Mouse (Mus musculus): ENCODE measurements around the gene Vmn1r207-ps. TPM values are rescaled to one million over a fixed set of nuclear protein-coding genes. Genes with fewer than 3 reads are reported as not detected.
"Not testable (repeated sequence)": the region's sequence is repeated elsewhere in the genome, so short reads cannot be mapped to it uniquely, and the experiment has no call there.

Vmn1r207-ps gene
- polyA plus RNA-seq (2015; fragmentation: Nextera tagmentation; extraction: Ambion mirVana) = not detected in 2 replicates

GRCm38 (mm10) chr13:22729529-22729928, at the start of gene Vmn1r207-ps:
Gene Vmn1r207-ps (minus strand): TSS chr13:22729629.
- H3K9me3 ChIP-seq; H3K4me3 ChIP-seq; H3K4me2 ChIP-seq; H3K27me3 ChIP-seq; H3K4me1 ChIP-seq; ATAC-seq (ENCODE audit: insufficient number of reproducible peaks, low FRiP score, low TSS enrichment, low read depth); H3K27ac ChIP-seq; H3K36me3 ChIP-seq; H3K9ac ChIP-seq: not testable (repeated sequence)

DNA sequence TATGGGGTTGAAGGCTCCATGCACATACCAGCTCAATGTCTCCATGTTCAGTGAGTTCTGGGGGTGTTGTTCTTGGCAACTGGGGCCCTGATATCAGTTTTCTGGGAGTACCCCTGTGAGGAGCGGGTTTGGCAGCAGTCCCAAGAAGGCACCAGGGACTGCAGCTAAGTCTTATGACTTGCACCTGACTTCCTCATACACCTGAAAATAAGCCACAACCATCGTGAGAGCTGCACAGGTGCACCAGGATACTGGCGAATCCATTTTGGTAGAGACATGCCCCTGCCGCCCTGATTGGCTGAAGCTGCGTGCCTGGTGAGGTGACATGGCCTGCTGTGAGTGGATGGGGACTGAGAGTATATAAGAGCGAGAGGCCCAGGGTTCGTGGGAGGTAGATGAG, 47.9 kb upstream of the Vmn1r207-ps start, which contains the start of gene Vmn1r208:
Gene Vmn1r208 (minus strand): TSS at position 101 of the 400 bp plus-strand sequence.
- H3K27ac ChIP-seq; H3K4me1 ChIP-seq; H3K27me3 ChIP-seq; H3K4me3 ChIP-seq; H3K9ac ChIP-seq; H3K36me3 ChIP-seq; H3K9me3 ChIP-seq; ATAC-seq (ENCODE audit: insufficient number of reproducible peaks, low FRiP score, low TSS enrichment, low read depth); H3K4me2 ChIP-seq: not testable (repeated sequence)
- WGBS = no CpG with 5 or more reads among the region's 7 CpGs

GRCm38 (mm10) chr13:22771592-22771991, 42.2 kb upstream of the Vmn1r207-ps start:
- ATAC-seq (ENCODE audit: insufficient number of reproducible peaks, low FRiP score, low TSS enrichment, low read depth); H3K4me1 ChIP-seq; H3K9me3 ChIP-seq; H3K27me3 ChIP-seq; H3K4me3 ChIP-seq; H3K36me3 ChIP-seq; H3K9ac ChIP-seq; H3K27ac ChIP-seq; H3K4me2 ChIP-seq: not testable (repeated sequence)
- WGBS = 85% methylated on average over 2 of the region's 2 CpGs

DNA sequence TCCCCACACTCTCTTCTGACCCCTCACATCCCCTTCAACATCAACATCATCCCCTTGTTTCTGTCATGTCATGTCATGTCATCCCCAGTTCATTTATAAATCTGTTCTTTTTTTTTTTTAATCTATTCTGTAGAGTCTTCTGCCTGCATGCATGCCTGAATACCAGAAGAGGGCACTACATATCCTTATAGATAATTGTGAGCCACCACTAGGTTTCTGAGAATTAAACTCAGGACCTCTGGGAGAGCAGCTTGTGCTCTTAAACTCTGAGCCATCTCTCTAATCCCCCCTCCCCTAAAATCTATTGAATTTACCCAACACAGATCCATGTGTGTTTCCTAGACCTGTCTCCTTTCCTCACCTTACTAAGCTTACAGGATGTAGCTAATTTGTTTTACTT, 18.1 kb upstream of the Vmn1r207-ps start:
- H3K4me2 ChIP-seq = no peak overlapping the region
- no peak overlapping the region for H3K27ac ChIP-seq
- no peaks in the 10 kb centered on the region for H3K27me3 ChIP-seq
- H3K9ac ChIP-seq = no peak overlapping the region
- no peaks in the 10 kb centered on the region for H3K36me3 ChIP-seq
- ATAC-seq (ENCODE audit: insufficient number of reproducible peaks, low FRiP score, low TSS enrichment, low read depth) = no peak
- no peaks in the 10 kb centered on the region for H3K9me3 ChIP-seq
- no peaks in the 10 kb centered on the region for H3K4me1 ChIP-seq
- H3K4me3 ChIP-seq = no peak overlapping the region

DNA sequence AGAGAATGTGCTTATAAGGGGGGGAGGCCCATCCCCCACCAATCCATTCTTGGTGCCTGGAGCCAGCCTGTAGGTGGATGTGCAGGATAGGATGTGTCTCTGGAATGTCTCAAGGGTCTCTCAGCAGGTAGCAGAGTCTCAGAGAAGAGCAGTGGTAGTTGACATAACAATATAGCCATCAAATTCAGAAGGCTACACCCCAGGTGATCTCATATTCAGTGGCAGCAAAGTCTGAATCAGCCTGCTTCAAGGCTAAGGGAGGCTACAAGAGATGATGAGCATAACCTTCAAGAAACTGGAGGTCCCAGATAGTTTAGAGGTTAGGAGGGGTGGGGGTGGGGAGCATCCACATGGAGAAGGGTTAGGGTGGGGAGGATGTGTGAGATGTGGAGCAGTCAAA, 22.5 kb downstream of the Vmn1r207-ps start:
- not testable (repeated sequence) for H3K9me3 ChIP-seq; ATAC-seq (ENCODE audit: insufficient number of reproducible peaks, low FRiP score, low TSS enrichment, low read depth); H3K27me3 ChIP-seq; H3K4me2 ChIP-seq; H3K4me3 ChIP-seq; H3K4me1 ChIP-seq; H3K36me3 ChIP-seq; H3K9ac ChIP-seq; H3K27ac ChIP-seq

- not testable (repeated sequence) for H3K4me1 ChIP-seq; H3K27ac ChIP-seq; H3K9ac ChIP-seq; H3K9me3 ChIP-seq; H3K36me3 ChIP-seq; H3K4me2 ChIP-seq; ATAC-seq (ENCODE audit: insufficient number of reproducible peaks, low FRiP score, low TSS enrichment, low read depth); H3K27me3 ChIP-seq; H3K4me3 ChIP-seq
- 47% methylated on average over 2 of the region's 2 CpGs for WGBS
Measured at GRCm38 (mm10) chr13:22702951-22703350, 26.5 kb downstream of the Vmn1r207-ps start.

Other genes with a start within 250 kb of the Vmn1r207-ps start
- gene Vmn1r202, start 224.2 kb downstream of the Vmn1r207-ps start, polyA plus RNA-seq (2015; fragmentation: Nextera tagmentation; extraction: Ambion mirVana) = not detected in 2 replicates
- gene Vmn1r203, start 211.5 kb downstream of the Vmn1r207-ps start, polyA plus RNA-seq (2015; fragmentation: Nextera tagmentation; extraction: Ambion mirVana) = not detected in 2 replicates
- not detected in 2 replicates for gene Vmn1r204, start 176.4 kb downstream of the Vmn1r207-ps start, polyA plus RNA-seq (2015; fragmentation: Nextera tagmentation; extraction: Ambion mirVana)
- gene Vmn1r205, start 136.6 kb downstream of the Vmn1r207-ps start, polyA plus RNA-seq (2015; fragmentation: Nextera tagmentation; extraction: Ambion mirVana) = not detected in 2 replicates
- gene Vmn1r206, start 105.4 kb downstream of the Vmn1r207-ps start, polyA plus RNA-seq (2015; fragmentation: Nextera tagmentation; extraction: Ambion mirVana) = not detected in 2 replicates
- not detected in 2 replicates for gene Vmn1r208, start 47.8 kb upstream of the Vmn1r207-ps start, polyA plus RNA-seq (2015; fragmentation: Nextera tagmentation; extraction: Ambion mirVana)
- not detected in 2 replicates for gene Vmn1r209, start 80.1 kb upstream of the Vmn1r207-ps start, polyA plus RNA-seq (2015; fragmentation: Nextera tagmentation; extraction: Ambion mirVana)
- not detected in 2 replicates for gene Vmn1r210, start 101.7 kb upstream of the Vmn1r207-ps start, polyA plus RNA-seq (2015; fragmentation: Nextera tagmentation; extraction: Ambion mirVana)
- gene Vmn1r211, start 127.9 kb upstream of the Vmn1r207-ps start, polyA plus RNA-seq (2015; fragmentation: Nextera tagmentation; extraction: Ambion mirVana) = not detected in 2 replicates
- not detected in 2 replicates for gene Vmn1r212, start 154.6 kb upstream of the Vmn1r207-ps start, polyA plus RNA-seq (2015; fragmentation: Nextera tagmentation; extraction: Ambion mirVana)

All from limb, embryonic 15.5 days (tissue).